Mouse (Mus musculus) erythroblast, adult 5-6 weeks (primary cell): Measurements from ENCODE around the gene Retnla. TPM values are rescaled to one million over a fixed set of nuclear protein-coding genes. Genes with fewer than 3 reads are reported as not detected.
"Not testable (repeated sequence)": the region's sequence is repeated elsewhere in the genome, so short reads cannot be mapped to it uniquely, and the experiment has no call there.

Experiments
- ATAC-seq: replicated peaks from 2 replicates; pipeline ENCODE4 v1.8.0; 2016; ENCODE audit warnings: moderate number of reproducible peaks, mild to moderate bottlenecking, moderate TSS enrichment, inconsistent platforms; ENCODE audit not compliant: poor library complexity, low FRiP score, severe bottlenecking
- total RNA-seq, 2 experiments: library from RNA; stranded (forward) in 1 of 2; stranded (reverse) in 1 of 2; fragments of 150-400 nt in 1 of 2; fragments of 200-764, 138-1000 nt in 1 of 2; gene quantifications; 2 replicates each; pipeline versions ENCODE4 v1.2.3 to v1.2.4; 2015 to 2017; ENCODE audit warnings: low replicate concordance in 2 of 2

Retnla gene
- total RNA-seq (2015; ENCODE audit: low replicate concordance) (not detected in 2 replicates), total RNA-seq (2017; ENCODE audit: low replicate concordance) (not detected in 2 replicates)

DNA sequence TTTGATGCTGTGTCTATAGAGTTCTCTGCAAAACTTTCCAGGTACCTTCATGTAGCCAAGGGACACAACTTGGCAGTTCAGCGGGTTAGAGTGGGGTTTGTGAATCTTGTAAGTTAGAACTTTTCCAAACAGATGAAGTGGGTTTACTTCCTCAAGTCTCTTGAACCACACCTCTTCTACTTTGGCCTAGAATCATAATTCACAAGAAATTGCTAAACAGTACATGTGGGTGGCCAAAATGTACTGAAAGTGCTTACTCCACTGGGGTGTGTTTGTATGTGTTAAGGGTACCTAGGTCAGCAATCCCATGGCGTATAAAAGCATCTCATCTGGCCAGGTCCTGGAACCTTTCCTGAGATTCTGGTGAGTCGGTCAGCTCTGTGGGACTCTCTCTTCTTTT, at the start of gene Retnla:
Retnla (plus strand) TSS at position 286 of the 400 bp plus-strand sequence.
- ATAC-seq = no peak

DNA sequence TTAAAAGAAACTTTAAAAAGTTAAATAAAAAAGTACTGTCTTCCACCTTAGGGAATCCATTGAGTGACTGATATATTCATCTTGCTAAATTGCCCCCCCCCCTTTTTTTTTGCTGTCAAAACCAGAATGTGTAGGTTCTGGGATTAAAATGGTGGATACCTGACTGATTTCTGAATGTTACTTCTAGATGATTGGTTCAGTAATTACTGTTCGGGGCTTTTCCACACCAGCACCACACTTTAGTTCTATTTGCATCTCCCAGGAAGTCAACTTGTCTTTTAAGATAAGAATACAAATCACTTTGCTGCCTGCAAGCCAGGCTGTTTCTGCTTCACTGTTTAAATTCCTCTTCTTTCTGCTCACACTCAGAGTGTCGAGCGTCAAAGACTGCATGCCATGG, 44.1 kb upstream of the Retnla start:
- ATAC-seq = no peak

DNA sequence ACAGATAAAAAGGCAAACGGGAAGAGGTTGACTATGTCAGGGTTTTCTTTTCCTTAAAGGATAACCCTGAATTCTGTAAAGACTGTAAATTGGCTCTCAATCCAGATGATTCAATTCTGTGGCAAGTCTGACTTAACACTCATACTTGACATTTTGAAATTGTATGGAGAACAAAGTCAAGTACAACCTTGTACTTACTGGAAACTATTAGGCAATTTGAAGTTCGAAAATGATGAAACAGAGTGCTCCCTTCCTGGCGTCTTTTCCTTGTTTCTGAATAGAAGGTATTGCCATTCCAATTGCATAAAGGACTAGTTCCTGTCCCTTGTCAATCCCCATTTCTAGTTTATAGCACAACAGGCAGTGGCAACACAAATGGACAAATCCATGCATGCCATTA, 42.9 kb upstream of the Retnla start:
- ATAC-seq = no peak

DNA sequence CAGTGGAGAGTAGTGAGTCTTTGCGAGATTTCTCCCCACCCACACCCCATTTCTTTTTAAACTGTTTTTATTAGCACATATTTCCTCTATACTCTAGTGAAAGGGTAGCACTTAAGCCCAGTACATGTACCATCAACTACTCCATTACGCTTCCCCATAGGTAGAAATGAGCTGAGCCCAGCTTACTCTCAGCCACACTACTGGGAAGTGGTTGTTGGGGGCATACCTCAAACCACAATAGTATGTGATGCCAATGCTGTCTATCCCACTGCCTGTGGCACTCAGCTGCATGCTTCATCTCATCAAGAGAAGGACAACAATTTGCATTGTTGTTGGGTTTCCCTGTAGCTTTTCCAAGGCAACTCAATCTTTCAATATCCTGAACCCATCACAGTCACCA, 41.4 kb upstream of the Retnla start:
- no peak for ATAC-seq

DNA sequence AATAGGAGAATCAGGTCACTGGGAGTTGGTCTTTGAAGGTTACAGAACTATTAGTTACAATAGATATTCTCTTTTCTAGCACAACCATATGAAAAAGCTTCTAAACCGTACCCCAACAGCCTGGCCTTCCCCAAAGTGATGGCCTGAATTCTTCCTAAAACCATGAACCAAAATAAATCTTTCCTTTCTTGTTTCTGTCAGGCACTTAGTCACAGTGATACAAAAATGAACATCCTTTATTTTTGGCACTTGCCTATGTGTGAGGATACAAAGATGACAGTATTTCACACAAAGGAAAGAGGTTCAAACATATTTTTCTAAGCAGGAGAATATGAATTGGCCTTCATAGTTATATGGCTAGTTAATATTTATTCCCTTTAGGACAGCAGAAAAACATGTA, 36.9 kb upstream of the Retnla start:
- no peak for ATAC-seq

DNA sequence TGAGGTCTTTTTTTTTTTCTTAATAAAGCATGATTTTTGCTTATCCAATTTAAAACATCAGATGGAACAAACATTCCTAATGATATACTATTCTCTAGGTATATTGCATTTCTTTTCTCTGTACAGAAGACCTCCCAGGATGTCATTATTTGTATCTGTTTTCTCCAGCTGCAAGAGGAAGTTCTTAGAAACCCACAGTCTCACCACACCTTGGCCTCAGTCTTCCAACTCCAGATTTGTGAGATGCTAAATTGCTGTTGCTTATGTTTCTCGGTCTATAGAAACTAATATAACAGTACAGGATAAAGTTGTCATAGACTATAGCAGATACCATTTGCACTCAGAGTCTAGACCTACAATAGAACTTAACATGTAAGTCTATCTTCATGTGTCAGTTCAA, 35.8 kb upstream of the Retnla start:
- ATAC-seq = no peak

DNA sequence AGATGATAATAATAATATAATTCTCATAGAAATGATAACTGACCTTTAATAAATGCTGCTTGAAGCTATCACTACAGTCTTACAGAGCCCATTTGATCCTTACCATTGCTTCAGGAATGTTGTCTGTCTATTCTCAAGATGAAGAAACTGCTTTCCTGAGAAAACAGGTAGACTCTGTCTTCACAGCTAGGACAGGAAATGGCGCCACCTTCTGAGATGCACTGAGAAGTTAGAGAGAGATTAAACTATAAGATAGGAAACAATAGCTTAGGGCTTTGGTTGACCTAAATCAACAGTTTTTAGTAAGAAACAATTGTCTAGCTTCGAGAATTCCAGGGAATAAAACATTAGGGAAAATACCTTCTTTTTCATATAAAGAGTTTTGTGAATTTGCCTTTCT, 33.0 kb upstream of the Retnla start:
- ATAC-seq = no peak

DNA sequence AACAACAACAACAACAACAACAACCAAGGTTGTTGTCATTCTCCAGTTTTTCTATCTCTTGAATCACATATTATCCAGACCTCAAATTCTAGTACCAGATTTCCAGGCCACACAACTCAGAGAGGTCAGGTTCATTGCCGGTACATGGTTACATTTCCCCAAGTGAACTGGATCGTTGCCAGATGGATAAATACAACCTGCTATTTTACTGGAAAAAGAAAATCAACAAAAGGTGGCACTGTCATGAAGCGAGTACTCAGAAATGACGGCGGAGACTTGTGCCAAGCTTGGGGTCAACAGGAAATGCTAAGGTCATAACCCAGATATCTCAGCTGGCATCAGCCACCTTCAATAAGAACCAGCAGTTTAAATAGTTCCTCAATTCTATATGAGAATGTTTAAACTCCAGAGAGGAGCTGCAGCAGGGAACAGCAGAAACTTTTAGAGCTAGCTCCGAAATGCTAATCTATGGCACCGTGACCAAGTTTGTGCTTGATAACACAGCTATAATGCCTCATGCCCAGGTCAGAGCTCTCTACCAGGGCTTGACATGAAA, 30.4 kb upstream of the Retnla start:
- ATAC-seq = no peak

DNA sequence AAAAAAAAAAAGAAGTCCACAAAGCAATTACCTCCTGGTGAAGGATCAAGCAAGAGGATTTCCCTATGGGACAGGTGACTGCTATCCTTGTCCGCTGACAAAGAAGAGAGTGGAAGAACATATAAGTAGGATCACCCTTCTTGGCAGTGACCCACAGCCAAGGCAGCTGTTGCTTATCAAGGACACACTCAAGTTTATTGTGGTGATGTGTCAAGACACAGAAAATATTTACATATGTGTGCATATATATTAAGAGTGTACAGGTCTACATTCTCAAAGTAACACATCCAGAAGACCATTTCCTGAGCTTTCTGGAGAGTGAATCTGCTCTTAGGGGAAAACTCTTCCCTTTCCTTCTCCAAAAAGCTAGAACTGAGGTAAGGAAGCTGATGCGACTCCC, 25.7 kb upstream of the Retnla start, which contains the start of gene Retnlb:
Retnlb (plus strand) TSS at position 162 of the 400 bp plus-strand sequence.
- ATAC-seq = no peak

DNA sequence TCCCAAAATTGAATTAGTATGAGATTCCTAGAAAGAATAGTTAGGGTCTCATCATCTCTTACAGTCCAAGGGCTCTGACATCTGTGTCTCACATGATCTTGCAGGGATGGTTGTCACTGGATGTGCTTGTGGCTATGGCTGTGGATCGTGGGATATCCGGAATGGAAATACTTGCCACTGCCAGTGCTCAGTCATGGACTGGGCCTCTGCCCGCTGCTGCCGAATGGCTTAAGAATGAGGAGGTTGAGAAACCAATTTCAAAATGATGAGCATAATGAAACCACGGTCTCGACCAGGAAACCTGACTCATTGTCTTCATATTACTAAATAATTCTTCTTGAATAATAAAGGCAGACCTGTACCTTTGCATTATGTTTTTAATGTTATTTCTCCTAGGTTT, 23.8 kb upstream of the Retnla start:
- ATAC-seq = no peak

DNA sequence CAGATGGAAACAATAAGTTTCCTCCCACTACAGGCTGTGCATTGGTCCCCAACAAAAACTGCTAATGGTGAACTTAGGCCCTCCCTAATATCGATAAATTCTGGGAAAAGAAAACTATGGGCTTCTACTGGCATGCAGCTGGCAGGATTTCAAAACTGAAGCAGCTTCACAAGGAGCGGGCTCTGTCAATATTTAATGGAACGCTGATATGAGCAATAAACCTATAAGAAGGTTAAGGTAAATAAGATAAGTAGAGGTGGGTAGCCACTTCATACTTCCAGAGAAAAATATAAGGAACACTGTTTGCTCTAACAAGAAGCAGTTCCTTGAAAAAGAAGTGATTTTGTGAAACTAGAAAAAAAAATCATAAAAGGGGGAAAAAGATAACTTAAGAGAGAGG, 15.9 kb upstream of the Retnla start:
- no peak for ATAC-seq

DNA sequence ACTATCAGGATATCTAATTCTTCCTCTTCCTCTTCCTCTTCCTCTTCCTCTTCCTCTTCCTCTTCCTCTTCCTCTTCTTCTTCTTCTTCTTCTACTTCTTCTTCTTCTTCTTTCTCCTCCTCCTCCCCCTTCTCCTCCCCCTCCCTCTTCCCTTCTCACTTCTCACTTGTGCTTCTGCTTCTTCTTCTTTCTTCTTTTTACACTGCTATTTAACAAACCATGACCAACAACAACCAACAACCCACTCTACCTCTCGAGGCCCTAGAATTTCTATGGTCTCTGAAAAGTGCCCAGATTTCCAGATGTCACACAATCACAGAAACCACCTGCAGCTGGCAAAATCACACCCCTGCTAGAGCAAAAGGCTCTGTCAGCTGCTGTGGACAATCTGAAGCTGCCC, 14.7 kb upstream of the Retnla start:
- no peak for ATAC-seq

DNA sequence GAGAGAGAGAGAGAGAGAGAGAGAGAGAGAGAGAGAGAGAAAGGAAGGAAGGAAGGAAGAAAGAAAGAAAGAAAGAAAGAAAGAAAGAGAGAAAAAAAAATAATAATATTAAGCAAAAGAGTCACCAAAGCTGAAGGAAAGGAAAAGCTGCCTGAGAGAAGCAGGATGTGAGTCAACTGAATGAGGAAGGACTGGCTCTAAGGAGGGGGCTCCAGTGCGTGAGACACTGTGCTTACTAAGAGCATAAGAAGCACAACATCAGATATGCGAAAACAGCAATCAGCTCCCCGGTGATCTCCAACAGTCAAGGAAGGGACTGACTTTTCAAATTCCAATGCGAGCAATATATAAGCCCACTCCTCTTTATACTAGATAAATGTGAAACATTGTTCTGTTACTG, 13.3 kb upstream of the Retnla start:
- ATAC-seq = no peak

DNA sequence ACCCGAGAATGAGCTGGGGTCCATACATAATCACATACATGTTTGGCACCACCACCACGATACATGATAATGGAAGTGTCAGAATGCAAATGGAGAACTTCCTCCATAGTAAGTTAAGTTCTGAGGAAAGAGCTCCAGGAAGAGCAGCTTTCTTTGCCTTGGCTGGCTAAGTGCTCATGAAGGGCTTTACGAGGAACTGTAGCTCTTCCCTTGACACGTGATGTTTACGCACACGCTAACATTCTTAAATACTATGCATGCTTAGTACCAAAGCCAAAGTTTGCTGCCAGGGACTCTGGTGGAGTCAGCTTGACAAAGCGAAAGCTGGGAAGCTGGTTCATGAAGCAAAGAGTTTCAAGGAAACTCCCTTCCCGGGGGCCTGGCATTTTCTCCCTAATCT, 10.3 kb upstream of the Retnla start:
- no peak for ATAC-seq

DNA sequence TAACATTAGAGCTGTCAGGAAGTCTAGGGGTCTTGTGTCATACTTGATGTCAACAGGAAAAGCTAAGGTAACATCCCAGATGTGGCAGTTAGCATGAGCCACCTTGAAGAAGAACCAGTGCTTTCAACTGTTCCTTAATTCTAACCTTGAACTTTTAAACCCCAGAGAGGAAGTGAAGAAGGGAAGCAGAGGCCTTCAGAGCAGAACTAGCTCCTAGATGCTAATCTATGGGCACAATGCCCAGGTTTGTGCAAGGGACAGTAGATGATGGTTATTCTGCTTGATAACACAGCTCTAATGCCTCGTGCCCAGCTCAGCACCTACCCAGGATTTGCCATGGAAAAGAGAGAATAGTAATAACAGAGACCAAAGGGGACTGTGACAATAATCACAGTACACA, 8.7 kb upstream of the Retnla start:
- not testable (repeated sequence) for ATAC-seq

DNA sequence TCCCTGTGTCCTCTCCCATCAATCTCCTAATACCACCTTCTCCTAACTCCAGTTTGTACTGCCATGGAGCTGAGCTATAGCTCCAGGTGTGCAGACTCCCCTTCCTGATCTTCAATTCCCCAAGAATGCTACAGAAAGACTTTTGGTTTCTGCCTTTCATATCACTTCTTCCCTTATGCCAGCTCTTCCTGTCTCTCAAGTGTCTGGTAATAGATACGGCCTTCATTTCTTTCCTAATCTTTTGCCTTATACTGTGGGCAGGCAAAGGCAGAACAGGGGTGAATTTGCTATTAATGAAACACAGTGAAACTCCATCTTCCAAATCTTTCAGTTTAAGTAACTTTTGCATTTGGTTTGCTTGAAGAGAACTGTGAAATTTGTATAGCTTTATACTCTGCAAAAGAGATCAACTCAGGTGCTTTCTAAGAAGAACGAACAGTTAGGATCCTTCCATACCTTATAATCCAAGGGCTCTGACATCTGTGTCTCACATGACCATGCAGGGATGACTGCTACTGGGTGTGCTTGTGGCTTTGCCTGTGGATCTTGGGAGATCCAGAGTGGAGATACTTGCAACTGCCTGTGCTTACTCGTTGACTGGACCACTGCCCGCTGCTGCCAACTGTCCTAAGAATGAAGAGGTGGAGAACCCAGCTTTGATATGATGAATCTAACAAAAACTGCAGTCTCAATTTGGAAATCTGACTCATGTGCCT, 1.5 kb downstream of the Retnla start:
- ATAC-seq = no peak

DNA sequence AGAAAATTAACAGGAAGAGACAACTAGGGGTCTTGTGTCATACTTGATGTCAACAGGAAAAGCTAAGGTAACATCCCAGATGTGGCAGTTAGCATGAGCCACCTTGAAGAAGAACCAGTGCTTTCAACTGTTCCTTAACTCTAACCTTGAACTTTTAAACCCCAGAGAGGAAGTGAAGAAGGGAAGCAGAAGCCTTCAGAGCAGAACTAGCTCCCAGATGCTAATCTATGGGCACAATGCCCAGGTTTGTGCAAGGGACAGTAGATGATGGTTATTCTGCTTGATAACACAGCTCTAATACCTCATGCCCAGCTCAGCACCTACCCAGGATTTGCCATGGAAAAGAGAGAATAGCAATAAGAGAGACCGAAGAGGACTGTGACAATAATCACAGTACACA, 22.7 kb downstream of the Retnla start:
- ATAC-seq = not testable (repeated sequence)

DNA sequence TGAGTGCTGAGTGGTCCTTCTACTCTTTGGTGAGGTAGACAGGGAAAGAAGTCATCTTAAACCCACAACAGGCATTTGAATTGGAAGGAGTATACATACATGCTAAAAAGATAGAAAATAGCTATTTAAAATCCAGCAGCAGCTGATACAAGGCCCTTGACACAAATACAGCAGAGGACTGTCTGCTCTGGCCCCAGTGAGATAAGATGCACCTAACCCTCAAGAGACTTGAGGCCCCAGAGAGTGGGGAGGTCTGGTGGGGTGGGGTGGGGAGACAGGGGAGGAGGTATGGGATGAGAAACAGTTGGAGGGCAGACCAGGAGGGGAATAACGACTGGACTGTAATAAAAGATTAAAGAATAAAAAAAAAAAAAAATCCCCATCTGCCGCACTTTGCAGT, 25.3 kb downstream of the Retnla start:
- ATAC-seq = no peak

DNA sequence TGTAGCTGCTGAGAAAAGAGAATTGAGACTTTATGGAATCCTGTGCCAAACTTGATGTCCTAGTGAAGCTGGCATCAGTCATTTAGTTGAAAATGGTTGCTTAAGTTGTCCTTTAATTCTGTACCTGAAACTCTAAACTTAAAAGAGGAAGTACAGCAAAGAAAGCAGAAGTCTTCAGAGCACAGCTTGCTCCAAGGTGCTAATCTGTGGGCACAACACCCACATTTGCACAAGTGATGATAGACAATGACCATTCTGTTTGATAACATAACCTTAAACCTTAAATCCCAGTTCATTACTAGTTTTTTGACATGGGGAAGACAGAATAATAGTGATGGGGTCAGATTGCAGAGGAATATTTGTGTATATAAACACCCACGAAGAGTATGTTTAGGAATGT, 26.3 kb downstream of the Retnla start:
- no peak for ATAC-seq

DNA sequence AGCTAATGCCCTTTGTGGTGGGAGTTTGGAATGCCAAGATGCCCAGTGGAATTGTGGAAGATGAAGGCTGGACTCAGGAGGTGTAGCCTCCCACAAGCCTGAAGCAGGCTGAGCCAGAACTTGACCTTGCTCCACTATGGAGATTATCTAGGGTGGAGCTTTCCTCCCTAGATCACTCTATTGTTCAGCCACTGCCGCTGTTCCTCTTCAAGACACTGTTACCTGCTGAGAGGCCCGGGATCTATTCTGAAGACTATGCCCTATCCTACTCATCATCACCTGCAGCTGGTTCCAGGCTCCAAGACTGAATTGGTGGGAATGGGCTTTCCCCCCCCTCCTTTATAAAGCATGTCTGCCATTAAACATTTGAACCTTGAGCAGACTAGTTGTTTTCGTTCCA, 27.3 kb downstream of the Retnla start:
- no peak for ATAC-seq

DNA sequence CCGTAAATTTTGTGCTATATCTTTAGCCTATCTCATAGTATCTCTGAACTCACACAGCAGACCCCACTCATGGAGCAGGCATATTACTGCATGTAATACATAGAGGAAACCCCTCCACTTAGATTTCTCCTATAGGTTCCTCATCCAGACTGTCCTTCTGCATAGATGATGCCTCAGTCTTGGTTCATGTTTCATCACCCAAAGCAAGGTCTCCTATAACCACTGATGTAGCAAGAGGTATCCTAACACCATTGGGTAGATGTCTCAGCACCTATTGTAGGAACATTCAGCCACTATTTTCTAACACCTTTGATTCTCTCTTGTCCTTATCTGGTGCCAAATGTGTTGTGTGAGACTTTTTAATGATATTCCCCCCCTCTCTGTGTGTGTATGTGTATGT, 29.4 kb downstream of the Retnla start:
- no peak for ATAC-seq

DNA sequence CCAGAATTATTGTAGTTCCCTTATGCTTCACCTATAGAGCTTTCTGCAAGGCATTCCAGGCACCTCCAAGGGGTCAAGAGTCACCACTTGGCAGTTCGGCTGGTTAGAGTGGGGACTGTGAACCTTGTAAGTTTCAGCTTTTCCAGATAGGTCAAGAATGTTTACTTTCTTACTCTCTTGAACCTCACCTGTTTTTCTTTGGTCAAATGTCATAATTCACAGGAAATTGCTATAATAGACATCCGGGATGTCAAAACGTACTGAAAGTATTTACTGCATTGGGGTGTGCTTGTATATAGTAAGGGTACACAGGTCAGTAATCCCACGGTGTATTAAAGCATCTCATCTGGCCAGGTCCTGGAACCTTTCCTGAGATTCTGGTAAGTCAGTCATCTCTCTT, 30.0 kb downstream of the Retnla start, which contains the start of gene Retnlg:
Retnlg (plus strand) TSS at position 301 of the 400 bp plus-strand sequence.
- ATAC-seq = no peak
